Mouse (Mus musculus) spleen, adult 2 months (tissue): ENCODE measurements at regions not wholly inside any gene's neighbourhood (a gene's known extent, or its start where the extent isn't known, plus 50 kb on each side); places are given as distances from the start of the nearest gene placed in this dataset.

ENCODE experiments used
- CTCF ChIP-seq: fragments of 200-500 bp; IDR thresholded peaks from 2 replicates; pipeline ENCODE4 v1.5.1; 2011; ENCODE audit warnings: mild to moderate bottlenecking, inconsistent platforms; ENCODE audit not compliant: insufficient read depth, insufficient read length, insufficient replicate concordance; ENCODE audit errors: extremely low read depth
- POLR2A ChIP-seq: fragments of 200-500 bp; IDR thresholded peaks from 2 replicates; pipeline ENCODE4 v1.6.1; 2011; ENCODE audit warnings: low read depth, low read length, inconsistent platforms

DNA sequence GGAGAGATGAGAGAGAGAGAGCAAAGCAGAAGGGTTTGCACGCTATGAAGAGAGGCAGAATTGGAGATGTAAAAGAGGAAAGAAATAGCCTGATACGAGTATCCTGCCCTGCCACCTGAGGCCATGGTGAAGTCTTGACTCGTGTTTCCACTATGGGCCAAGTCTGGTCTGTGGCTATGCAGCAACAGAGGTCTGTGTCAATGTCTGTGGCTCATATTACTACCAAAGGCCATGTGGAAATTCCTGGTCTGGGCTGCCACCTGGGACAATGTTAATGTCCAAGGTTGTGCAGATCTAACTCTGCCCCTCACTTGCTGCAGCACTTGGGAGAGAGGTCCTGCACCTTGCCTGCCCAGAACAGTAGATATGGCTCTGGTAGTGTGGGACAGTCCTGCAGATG lies 132.8 kb upstream of the Rag2 start:
- TF ChIP-seq CTCF (no peak), POLR2A (no peak)
